Mouse (Mus musculus) kidney, postnatal 25 days (tissue): Measurements from ENCODE around the gene Gm14124.
"Not testable (repeated sequence)": the region's sequence is repeated elsewhere in the genome, so short reads cannot be mapped to it uniquely, and the experiment has no call there.

Experiments
- DNase-seq, 2 experiments: peaks; one replicate each; pipeline ENCODE4 v3.0.0; 2021; ENCODE audit warnings: mixed read lengths in 2 of 2

The Gm14124 gene

GRCm38 (mm10) chr2:150257291-150257690, at the start of gene Gm14124:
TSS of gene Gm14124 (plus strand) at chr2:150257517.
- DNase-seq = not testable (repeated sequence)

GRCm38 (mm10) chr2:150217600-150218362, 39.5 kb upstream of the Gm14124 start, which contains the start of gene Zfp937:
TSS of gene Zfp937 (plus strand) at chr2:150218073.
- peak; percentile 86 to 91 for DNase-seq

- DNase-seq = not testable (repeated sequence)
These were observed 39.0 kb upstream of the Gm14124 start for GRCm38 (mm10) chr2:150218363-150218725.

- DNase-seq = not testable (repeated sequence)
These were observed 34.1 kb upstream of the Gm14124 start for GRCm38 (mm10) chr2:150223263-150223662.

GRCm38 (mm10) chr2:150243211-150243610, 14.1 kb upstream of the Gm14124 start:
- no peak for DNase-seq

GRCm38 (mm10) chr2:150255491-150255890, 1.8 kb upstream of the Gm14124 start, which contains the start of gene Gm21994:
TSS of gene Gm21994 (minus strand) at chr2:150255591.
- DNase-seq = not testable (repeated sequence)

GRCm38 (mm10) chr2:150256861-150257260, 456 bp upstream of the Gm14124 start:
- DNase-seq = not testable (repeated sequence)

- no peak for DNase-seq
These were observed 36.4 kb downstream of the Gm14124 start for GRCm38 (mm10) chr2:150293669-150294068.

- DNase-seq = no peak
These were observed 41.8 kb downstream of the Gm14124 start for GRCm38 (mm10) chr2:150299096-150299495.

GRCm38 (mm10) chr2:150307183-150307773, 50.0 kb downstream of the Gm14124 start:
- DNase-seq = no peak

- DNase-seq = peak; percentile 95 to 96
These were observed 53.9 kb downstream of the Gm14124 start for GRCm38 (mm10) chr2:150310952-150311884.

GRCm38 (mm10) chr2:150316140-150316539, 58.8 kb downstream of the Gm14124 start:
- no peak for DNase-seq

- DNase-seq = no peak
These were observed 61.7 kb downstream of the Gm14124 start for GRCm38 (mm10) chr2:150318973-150319372.
